In the genomic region with DNA sequence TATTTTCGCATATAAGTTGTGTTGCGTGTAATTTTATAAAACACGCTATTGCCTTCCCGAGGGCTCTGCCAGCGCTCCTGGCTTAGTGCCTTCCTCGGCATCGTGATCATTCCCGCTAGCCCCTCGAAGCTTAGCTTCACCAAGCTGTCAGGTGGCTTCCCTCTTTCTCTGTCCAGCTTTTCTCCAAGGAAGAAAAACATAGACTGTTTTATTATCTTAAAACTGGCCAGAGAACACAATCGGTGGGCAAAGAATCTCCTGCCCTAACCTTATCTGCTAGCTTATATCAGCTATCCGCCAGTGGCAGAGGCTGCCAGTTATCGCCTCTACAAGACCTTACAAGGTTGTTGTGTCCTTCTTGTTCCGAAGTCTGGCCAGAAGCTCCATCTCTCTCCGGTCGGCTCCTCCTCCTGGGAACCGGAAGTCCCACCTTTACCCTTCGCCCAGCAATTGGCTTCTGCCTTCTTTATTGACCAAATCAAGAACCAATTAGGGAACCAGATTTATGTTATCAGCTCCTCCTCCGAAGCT, we compare ENCODE assay signal across 8 mouse cellular contexts. TPM values are rescaled to one million over a fixed set of nuclear protein-coding genes. Genes with fewer than 3 reads are reported as not detected.
DNase-seq lines count a peak whose midpoint lies in the region; ATAC-seq lines count a peak whose summit lies in the region.

No protein-coding gene starts in this region.

- H3K4me1 ChIP-seq in intestine, embryonic 14.5 days (replicated peaks; ENCODE audit: control insufficient read depth, insufficient read depth, low read length), result peaks cover 19% of the 10 kb centered on the region

- 0 out of 2 replicates have a peak, but pooled peaks have one; percentile 29 for ATAC-seq in intestine, embryonic 14.5 days (replicated peaks; ENCODE audit: low FRiP score, low TSS enrichment, low read depth)

- intact Hi-C loops in gastrocnemius, postnatal 14 days (cut with DNase I; ENCODE audit: low total_unique reads), result no loop called here
- intact Hi-C loops in left cerebral cortex, postnatal 14 days (cut with DNase I), result no loop called here

- no peaks in the 10 kb centered on the region for H3K36me3 ChIP-seq in intestine, embryonic 14.5 days (ENCODE audit: control insufficient read depth, insufficient read depth, low read length)

- peak overlapping the region; percentile 92 for H3K27ac ChIP-seq in intestine, embryonic 14.5 days (ENCODE audit: low read depth)

- peak overlapping the region; percentile 65 for H3K9ac ChIP-seq in intestine, embryonic 14.5 days (ENCODE audit: low read length)

- peak; percentile 95 for DNase-seq in adipocyte (ENCODE audit: low spot score)
- DNase-seq in embryo, embryonic 10 days (ENCODE audit: low spot score), result peak; percentile 93
- DNase-seq in gastrocnemius, postnatal 14 days, result peak; percentile 88
- DNase-seq in intestine, embryonic 14.5 days (ENCODE audit: low spot score), result peak; percentile 88
- DNase-seq in left cerebral cortex, postnatal 14 days (ENCODE audit: low spot score in 2 of 2), result peak; percentile 89 to 93
- DNase-seq in mesoderm, embryonic 11.5 days (ENCODE audit: low read depth, low spot score), result peak; percentile 88
- DNase-seq in right cerebral cortex, postnatal 36 days (ENCODE audit: low spot score in 2 of 2), result peak; percentile 81 to 88
- DNase-seq in yolk sac, embryonic 10.5 days (ENCODE audit: low spot score), result peak; percentile 90

- peak overlapping the region; percentile 66 for H3K4me3 ChIP-seq in intestine, embryonic 14.5 days (ENCODE audit: low read depth, low read length)

- no peaks in the 10 kb centered on the region for H3K27me3 ChIP-seq in intestine, embryonic 14.5 days (replicated peaks; ENCODE audit: control insufficient read depth, insufficient read depth, low read length)

- peak overlapping the region; percentile 92 for H3K4me2 ChIP-seq in intestine, embryonic 14.5 days (ENCODE audit: low read length)

- H3K9me3 ChIP-seq in intestine, embryonic 14.5 days (ENCODE audit: control insufficient read depth, low read length), result no peaks in the 10 kb centered on the region

- WGBS in intestine, embryonic 14.5 days, result 2% methylated on average over 18 of the region's 18 CpGs

RNA-seq across cellular contexts. Expression of gene Ctc1, which starts 3.6 kb away (rescaled TPM):
- 1 to 10 TPM; 7.5 to 8.1 TPM for total RNA-seq in gastrocnemius, postnatal 14 days (2021)
- polyA plus RNA-seq in intestine, embryonic 14.5 days (2014; fragmentation: Nextera tagmentation; extraction: Ambion mirVana), result 46.6 and 53.1 TPM in 2 replicates
- 10 to 100 TPM; 39.1 to 40.5 TPM for total RNA-seq in left cerebral cortex, postnatal 14 days (2021)

RNA-seq across cellular contexts. Expression of gene Pfas, which starts 3.9 kb away (rescaled TPM):
- total RNA-seq in gastrocnemius, postnatal 14 days (2021), result 1 to 10 TPM; 5.6 to 7.3 TPM
- polyA plus RNA-seq in intestine, embryonic 14.5 days (2014; fragmentation: Nextera tagmentation; extraction: Ambion mirVana), result 32.9 and 38.7 TPM in 2 replicates
- 10 to 100 TPM; 19.6 to 23.5 TPM for total RNA-seq in left cerebral cortex, postnatal 14 days (2021)

RNA-seq across cellular contexts. Expression of gene Aurkb, which starts 33.3 kb away (rescaled TPM):
- 1 to 10 TPM; 4.2 to 4.4 TPM for total RNA-seq in gastrocnemius, postnatal 14 days (2021)
- polyA plus RNA-seq in intestine, embryonic 14.5 days (2014; fragmentation: Nextera tagmentation; extraction: Ambion mirVana), result 150 and 170 TPM in 2 replicates
- total RNA-seq in left cerebral cortex, postnatal 14 days (2021), result 1 to 10 TPM in 1 of 2 experiments, under 1 TPM in 1; 0.86 to 1.2 TPM

RNA-seq across cellular contexts. Expression of gene Rangrf, which starts 37.2 kb away (rescaled TPM):
- 10 to 100 TPM; 54.2 to 57.7 TPM for total RNA-seq in gastrocnemius, postnatal 14 days (2021)
- 67.3 and 72.7 TPM in 2 replicates for polyA plus RNA-seq in intestine, embryonic 14.5 days (2014; fragmentation: Nextera tagmentation; extraction: Ambion mirVana)
- total RNA-seq in left cerebral cortex, postnatal 14 days (2021), result 10 to 100 TPM; 14.6 to 17.2 TPM

RNA-seq across cellular contexts. Expression of gene Slc25a35, which starts 44.2 kb away (rescaled TPM):
- 1 to 10 TPM; 4.3 to 5.7 TPM for total RNA-seq in gastrocnemius, postnatal 14 days (2021)
- 3.0 and 3.2 TPM in 2 replicates for polyA plus RNA-seq in intestine, embryonic 14.5 days (2014; fragmentation: Nextera tagmentation; extraction: Ambion mirVana)
- 1 to 10 TPM; 4.8 to 5.4 TPM for total RNA-seq in left cerebral cortex, postnatal 14 days (2021)

Comparison
In these comparisons a context has a peak if more than half of its experiments do, and no peak if none do; other contexts are left out.
1. Peak in every context shown above with its lines: DNase-seq, ATAC-seq, H3K4me3 ChIP-seq and H3K27ac ChIP-seq.
2. RNA of gene Ctc1, which starts 3.6 kb away (total RNA-seq): 39.1 to 40.5 TPM in left cerebral cortex, postnatal 14 days; 7.5 to 8.1 TPM in gastrocnemius, postnatal 14 days; every median in the first group is over 4 times any median in the second.